Mouse (Mus musculus): ENCODE results near the gene Galk1.

Galk1 gene

DNA sequence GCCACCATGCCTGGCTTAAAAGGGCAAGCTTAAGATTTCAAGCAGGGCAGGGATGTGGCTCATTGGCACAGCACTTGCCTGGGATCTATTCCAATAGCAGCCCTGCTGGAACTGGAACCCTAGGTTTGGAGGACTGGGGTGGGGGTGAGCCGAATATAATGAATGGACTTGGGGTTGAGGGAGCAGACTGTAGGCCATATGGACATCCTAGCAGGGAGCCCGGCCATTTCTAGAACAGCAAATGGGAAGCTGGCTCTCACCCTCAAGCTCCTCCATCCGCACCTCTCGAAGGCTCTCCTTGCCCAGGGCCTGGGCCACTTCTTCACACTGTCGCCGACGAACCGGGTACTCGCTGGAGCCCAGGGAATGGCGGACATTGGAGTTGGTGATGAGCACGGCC, 2.9 kb downstream of the Galk1 start:
- DNase-seq: no peak

DNA sequence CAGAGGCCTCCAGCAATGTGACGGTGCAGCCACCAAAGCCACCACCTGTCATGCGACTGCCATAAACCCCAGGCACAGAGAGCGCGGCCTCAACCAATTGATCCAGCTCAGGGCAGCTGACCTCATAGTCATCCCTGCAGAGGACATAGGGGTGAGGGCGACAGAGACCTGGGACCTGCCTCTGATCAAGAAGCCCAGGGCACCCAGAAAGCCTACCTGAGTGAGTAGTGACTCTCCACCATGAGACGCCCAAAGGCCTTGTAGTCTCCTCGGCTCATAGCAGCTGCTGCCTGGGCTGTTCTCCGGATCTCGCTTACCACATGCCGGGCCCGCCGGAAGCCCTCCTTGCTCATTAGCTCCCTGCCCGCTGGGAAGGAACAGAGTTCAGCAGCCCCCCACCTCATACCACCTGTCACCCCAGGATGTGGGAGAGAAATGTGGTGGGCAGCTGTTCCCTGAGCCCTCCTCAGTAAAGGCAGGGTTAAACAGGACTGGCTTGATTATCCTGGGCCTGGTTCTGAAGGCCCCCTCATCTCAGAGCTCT, 3.6 kb downstream of the Galk1 start:
- no peak for DNase-seq

DNA sequence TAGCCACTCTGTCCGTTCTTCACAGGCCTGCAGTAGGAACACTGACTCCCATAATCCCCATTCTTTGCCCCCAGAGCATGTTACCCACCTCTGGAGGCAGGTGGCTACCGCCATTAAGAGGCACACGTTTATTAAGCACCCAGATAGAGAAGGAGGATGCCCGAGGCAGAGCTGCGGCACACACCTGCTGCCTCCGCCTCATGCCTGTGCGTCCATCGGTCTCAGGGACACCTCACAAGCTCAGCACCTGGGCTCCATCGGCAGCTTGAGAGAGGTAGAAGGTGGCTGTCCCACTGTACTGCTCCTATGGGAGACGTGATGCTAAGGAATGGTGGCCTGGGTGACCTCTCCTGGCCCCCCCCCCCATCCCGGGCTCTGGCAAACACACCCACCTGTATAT, 4.1 kb downstream of the Galk1 start:
- DNase-seq: no peak

DNA sequence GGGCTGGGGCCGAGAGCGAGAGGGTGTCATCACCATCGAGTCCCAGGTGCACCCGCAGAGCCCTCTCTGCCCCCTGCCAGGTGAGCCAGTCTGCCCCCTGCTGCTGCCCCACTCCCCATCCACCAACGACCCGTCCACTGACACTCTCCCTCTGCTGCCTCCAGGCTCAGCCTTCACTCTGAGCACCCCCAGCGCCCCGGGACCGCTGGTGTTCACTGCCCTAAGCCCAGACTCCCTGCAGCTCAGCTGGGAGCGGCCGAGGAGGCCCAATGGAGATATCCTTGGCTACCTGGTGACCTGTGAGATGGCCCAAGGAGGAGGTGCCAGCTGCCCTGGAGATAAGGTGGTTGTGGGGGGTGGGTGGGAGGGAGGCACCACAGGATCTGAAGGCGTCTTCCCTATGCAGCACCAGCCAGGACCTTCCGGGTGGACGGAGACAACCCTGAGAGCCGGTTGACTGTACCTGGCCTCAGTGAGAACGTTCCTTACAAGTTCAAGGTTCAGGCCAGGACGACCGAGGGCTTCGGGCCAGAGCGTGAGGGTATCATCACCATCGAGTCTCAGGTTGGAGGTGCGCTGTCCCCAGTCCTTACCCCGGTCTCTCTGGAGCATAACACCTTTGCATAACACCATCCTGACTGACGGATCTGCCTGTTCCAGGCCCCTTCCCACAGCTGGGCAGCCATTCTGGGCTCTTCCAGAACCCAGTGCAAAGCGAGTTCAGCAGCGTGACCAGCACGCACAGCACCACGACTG, 5.2 kb downstream of the Galk1 start:
- DNase-seq: no peak

DNA sequence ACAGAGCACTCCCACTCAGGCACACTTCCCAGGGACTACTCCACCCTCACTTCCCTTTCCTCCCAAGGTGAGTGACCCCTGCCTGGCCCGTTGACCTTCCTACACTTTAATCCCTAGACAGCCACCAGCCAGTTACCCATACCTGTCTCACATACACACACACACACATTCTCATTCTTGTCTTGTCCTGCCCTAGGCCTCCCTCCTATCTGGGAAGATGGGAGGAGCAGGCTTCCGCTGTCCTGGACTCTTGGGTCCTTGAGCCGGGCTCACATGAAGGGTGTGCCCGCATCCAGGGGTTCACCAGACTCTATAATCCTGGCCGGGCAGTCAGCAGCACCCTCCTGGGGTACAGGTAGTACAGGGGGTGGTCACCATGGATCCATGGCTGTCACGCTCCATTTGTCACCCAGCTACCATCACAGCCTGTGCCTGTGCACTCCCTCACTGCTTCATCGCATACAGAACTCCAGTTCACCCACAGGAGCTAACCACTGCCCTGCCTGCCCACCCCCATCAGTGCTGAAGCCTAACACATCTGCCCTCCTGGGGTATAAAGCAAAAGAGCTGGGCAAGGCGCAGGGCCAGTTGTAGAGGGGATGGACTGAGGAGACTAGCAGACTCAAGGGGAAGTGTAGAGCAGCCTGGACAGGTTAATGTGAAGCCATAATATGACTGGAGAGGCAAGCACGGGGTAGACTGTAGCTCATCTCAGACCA, 6.7 kb downstream of the Galk1 start:
- no peak for DNase-seq

DNA sequence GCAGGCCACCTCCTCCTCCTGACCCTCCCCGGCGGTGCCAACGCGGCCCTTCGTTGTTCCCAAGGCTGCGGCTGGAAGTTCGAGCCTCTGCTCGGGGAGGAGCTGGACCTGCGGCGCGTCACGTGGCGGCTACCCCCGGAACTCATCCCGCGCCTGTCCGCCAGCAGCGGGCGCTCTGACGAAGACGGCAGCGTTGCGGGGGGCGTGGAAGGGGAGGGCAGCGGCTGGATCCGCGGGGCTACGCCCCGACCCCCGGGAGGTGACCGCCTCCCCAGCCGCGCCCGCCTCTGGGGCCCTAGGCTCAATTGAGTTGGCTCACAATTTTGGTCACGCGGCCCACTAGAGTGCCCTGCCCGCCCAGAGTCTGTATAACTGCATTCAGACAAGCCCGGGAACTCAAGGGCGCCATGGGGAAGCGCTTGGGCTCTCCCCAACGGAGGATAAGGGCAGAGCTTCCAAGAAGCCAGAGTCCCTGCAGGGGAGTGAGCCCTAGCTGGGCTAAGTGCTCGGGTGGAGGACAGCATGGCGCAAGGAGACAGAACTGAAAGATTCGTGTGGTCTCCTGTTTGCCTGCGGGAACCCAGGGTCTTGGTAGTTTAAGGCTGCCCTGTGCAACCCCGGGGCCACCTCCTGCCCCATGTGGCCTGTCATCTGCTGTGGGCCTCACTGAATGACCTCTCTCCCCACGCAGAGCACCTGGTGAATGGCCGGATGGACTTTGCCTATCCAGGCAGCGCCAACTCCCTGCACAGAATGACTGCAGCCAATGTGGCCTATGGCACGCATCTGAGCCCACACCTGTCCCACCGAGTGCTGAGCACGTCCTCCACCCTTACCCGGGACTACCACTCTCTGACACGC, 7.4 kb downstream of the Galk1 start:
- peak; percentile 72 for DNase-seq

DNA sequence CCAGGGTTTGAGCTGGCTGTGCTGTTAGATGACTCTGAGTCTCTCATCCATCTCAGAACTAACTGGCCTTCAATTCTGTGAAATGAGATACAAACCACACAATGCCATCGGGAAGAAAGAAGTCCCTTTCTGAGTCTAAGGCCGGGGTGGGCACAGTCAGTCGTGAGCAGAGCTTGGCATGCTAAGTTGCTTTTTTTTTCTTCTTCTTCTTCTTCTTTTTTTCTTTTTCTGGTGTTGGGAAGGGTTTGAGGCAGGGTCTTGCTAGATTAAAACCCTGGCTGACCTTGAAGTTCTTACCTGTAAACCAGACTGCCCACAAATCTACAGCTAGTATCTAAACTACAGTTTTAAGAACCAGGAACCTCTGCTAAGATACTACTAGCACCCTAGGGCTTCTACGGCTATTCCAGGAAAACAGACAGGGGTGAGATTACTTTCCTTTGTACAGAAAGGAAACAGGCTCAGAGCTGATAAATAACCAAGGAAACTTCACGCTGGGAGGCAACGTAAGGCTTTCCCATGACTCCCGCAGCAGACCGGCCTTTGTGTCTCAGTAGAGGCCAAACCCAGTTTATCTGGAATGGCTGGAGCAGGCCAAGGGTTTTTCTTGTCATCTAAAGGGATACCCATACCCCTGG, 8.2 kb downstream of the Galk1 start:
- no peak for DNase-seq

DNA sequence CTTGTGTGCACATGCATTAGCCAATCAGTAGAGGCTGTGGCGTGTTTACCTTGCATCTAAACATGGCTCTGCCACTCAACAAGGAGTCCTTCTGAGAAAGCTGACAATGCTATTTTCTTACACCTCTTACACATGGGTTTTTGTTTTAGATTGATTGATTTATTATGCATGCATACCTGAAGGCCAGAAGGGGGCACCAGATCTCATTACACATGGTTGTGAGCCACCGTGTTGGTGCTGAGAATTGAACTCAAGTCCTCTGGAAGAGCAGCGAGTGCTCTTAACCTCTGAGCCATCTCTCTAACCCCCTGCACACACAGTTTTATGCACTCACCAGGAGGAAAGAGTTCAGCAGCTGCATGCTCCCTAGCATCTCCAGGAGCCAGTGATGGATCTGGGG, 9.6 kb downstream of the Galk1 start:
- DNase-seq: no peak

DNA sequence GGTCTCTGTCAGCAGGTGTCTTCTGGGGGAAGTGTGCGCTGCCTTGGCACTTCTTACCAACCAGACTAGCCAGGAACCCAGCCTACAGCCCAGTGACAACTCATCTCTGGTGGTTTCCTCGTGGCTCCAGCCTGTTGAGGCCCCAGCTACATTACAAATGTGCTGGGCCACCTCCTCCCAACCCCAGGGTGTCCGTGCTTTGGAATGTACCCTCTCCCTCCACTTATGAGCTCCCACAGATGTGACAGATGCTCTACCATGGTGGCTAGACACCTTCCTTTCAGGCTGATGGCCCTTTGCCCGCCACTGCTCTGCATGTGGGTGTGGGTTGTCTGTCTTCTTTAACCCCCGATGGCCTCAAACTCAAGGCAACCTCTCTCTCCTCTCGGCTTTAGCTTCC, 10.8 kb downstream of the Galk1 start:
- no peak for DNase-seq

DNA sequence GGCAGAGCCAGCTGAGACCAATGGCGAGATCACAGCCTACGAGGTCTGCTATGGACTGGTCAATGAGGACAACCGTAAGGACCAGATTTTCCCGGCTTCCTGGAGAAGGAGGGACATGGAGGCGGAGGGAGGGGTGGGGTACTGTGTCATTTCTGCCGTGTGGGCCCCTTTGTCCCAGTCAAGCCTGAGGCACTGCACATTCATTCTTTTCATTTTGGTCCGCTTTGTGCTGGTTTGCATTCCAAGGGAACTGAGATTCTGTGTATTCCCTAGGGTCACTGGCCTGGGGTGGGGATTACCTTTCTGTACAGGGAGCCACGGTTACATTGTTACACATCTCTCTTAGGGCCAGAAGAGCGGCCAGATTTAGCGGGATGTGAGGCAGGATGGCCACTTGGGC, 11.9 kb downstream of the Galk1 start:
- no peak for DNase-seq

DNA sequence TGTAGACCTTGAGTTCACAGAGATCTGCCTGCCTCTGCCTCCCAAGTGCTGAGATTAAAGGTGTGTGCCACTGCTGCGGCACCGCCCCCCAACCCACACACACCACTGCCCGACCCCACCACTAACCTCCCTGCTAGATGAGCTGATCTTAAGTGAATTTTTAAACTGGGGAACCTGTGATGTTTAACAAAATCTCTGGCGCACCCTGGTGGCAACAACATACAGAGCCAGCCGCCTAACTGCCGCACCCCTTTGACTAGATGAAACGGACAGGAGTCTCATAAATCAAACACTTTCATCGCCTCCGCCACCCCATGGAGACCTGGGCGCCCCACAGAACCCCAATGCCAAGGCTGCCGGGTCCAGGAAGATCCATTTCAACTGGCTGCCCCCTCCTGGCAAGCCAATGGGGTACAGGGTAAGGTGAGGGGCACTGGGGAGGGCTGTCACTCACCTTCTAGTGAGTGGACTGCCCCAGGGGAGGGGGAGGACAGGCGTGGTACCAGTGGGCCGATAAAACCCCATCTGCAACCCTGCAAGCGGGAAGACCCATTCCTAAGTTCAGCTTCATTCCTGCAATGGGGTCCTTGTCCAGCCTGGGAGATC, 12.9 kb downstream of the Galk1 start:
- peak; percentile 86 for DNase-seq

DNA sequence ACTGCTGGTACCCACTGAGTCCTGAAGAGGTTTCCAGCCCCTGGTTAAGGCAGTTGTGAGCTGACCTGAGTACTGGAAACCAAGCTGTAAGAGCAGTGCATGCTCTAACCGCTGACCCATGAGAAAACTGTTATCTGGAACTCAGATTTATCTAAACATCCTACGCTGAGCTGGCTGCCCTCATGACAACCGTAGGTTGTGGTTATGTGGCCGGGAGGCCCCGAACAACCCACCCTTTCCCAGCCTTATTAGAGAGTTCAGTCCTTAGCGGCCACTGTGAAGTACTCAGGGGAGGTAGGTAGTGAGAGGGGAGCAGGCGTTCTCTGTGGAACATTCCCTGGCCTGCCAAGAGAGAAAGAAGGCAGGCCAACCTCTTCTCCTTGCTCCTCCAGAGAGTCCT, 13.5 kb downstream of the Galk1 start:
- DNase-seq: no peak

DNA sequence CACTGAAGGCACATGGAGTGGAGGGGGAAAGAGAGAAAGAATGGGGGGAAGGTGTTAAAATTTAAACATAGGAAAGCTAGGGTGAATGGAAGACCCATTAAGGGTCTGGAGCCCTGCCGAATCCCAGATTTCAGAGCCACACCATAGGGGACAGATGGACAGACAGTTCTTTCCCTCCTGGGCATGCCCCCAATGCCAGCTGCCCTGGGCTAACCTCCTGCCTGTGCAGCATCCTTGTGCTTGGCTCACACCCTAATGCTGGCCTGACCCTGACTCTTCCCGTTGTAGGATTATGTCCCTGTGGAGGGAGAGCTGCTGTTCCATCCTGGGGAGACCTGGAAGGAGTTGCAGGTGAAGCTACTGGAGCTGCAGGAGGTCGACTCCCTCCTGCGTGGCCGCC, 14.9 kb downstream of the Galk1 start:
- no peak for DNase-seq

DNA sequence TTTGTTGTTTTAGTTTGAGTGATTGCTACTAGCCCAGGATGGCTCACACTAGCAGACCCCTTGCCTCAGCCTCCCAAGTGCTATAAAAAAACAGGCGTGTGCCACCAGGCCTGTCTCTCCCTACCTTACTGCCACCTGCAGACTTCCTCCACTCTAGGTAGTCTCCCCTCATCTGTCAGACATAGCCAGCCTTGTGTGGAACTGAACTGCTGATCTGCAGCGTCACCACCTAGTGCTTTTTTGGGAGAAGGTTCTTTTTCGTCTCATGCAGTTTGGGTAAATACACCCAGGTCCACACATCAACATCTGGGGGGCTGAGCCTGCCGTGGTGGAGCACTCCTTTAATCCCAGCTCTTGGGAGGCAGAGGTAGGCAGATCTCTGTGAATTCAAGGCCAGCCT, 15.5 kb downstream of the Galk1 start:
- DNase-seq: no peak

DNA sequence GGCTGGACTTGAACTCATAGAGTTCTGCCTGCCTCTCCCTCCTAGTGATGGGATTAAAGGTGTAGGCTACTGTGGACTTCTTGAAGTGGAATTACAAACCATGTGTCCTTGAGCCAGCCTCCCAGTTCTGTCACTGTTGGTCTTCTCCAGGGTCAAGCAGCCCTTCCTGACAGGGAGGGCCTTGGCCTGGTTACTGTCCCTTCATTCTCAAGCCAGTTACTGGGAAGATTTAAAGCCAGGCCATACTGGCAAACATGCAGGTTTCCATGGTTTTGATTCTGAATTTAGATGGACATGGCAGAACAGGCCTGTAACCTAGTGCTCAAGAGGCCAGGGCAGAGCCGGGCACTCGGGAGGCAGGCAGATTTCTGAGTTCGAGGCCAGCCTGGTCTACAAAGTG, 17.3 kb downstream of the Galk1 start:
- no peak for DNase-seq

DNA sequence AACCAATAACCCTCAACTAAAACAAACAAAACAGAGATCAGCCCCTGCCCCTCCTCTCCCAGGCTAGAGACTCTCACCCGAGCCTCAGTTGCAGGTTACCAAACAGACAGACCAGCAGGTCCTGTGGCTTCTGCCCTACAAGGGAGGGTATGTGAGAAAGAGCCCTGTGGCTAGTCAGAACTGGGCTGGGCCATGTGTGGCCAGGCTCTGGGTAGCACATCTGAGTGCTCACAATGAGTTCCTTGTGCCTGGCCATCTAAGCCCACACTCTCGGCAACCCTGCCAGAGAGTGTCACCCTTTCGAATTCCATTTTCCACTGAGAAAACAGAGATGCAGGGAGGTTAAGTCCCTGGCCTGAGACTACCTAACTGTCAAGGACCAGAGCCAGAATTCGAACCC, 20.4 kb downstream of the Galk1 start:
- no peak for DNase-seq

DNA sequence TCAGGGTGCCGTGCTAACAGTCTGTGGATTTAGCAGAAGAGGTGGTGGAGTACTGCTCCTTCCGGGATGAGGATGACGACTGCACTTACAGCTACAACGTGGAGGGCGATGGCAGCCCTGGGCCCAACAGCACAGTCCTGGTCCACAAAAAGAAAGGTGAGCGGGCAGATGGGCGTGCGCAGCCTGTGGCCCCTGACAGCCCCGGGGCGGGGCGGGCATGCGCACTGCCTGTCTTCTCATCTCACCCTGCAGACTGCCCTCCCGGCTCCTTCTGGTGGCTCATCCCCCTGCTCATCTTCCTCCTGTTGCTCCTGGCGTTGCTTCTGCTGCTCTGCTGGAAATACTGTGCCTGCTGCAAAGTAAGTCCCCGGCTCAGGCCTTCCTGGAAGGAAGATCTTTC, 22.8 kb downstream of the Galk1 start:
- DNase-seq: no peak

DNA sequence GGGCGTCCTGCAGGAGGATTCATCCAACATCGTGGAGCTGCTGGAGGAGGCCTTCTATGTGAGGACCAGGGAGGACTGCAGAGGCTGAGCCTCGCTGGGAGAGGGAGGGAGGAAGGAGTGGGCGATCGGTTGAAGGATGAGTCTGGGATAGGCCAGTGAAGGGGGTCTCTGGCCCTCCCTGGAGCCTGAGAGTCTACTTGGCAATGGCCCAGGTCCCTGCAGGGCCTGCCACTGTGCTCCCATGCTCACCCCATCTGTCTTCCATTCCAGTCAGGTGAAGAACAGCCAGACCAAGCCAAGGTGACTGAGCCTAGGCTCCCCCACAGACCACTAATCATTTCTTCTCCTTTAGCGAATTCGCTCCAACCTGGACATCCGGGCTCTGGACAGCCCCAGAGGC, 29.2 kb downstream of the Galk1 start:
- DNase-seq: no peak

DNA sequence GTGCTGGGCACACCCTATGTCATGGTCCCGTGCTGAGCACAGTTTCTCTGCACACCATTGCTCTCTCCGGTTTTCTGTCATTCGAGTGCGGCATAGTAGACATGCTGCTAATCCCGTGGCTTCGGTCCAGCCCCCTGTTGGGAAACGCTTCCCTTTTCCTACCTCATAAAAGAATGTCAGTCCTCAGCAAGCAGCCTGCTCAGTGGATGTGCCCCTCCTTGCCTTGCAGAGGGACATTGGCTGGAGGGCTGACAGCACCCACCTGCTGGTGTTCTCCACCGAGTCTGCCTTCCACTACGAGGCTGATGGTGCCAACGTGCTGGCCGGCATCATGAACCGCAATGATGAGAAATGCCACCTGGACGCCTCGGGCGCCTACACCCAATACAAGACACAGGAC, 30.0 kb downstream of the Galk1 start:
- DNase-seq: no peak

DNA sequence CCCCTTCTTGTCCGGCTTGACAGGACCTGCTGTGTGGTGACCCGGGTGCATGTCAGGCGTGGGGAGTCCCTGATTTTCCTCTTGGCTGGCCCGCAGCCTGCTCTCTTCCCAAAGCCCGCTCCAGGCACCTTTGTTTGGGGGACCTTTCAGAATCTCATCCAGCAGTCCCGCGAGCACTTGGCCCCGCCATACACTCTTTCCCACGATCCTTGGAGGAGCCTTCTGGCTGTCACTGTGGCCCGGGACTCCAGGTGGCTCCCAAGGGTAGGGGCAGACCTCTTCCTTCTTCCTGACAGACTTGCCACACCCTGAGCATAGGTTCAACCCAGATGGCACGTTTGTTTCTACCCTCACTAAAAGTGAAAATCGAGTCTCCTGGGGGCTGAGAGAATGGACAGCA, 37.0 kb downstream of the Galk1 start:
- no peak for DNase-seq

DNA sequence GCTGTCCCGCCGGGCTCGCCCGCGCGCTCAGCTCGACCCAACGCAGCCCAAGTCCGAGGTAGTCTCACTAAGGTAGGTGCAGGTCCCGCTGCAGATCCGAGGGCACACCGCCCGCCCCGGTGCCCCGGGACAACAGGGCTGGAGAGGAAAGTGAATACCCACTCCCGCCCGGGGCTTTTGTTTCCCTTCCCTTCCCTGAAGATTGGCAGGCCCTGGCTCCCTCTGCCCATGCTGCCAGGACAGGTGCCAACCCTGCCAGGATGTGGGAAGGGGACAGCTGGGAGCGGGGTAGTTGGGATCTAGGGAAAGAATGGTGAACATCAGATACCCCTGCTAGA, 37.5 kb downstream of the Galk1 start:
- no peak for DNase-seq

DNA sequence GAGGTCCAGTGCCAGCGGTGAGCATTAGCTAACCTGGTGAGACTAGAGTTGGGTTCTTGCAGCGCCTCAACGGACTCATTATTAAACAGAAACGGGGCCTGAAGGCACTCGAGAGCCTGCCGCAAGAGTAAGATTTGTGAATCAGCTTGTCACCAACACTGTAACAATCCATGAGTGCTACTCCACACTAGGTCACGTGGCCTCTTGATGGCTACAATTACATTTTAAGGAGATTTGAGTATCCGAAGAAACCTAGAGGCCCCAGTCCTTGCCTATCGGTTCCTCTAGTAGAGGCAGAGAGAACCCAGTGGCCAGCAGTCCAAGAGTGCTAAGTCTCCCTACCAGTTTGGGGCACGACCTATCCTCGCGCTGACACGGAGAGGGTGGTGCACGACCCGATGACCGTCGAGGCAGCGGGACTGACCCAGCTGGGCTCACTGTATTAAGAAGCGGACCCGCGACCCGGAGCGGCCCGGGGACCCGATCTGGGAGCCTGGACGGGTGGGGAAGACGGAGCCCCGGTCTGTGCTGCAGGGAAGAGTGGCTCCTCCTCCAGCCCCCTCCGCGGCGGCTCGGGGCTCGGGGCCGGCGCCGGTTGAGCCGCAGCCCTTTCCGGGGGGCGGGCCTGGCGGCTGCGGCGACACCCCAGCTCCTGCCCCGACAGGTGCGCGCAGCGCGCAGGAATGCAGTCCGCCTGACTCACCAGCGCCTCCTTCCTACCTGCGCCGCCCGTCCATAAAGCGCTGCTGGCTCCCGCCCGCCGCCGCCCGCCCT, 38.0 kb downstream of the Galk1 start, which contains the start of gene Itgb4:
Itgb4 (plus strand) TSS at position 401 of the 774 bp plus-strand sequence.
- DNase-seq: no peak

Measured in right cerebral cortex, postnatal 4 days (tissue).